Mouse (Mus musculus) E14TG2a.4 (cell line): ENCODE measurements around the gene Mylk4.

ENCODE experiments used
- H3K27me3 ChIP-seq: 2 replicates; pipeline ENCODE4 v1.6.1; 2014; ENCODE audit warnings: low read length, control low read depth; ENCODE audit not compliant: insufficient read depth
- H3K36me3 ChIP-seq: 2 replicates; pipeline ENCODE4 v1.6.1; 2014; ENCODE audit warnings: low read length, control low read depth; ENCODE audit not compliant: insufficient read depth
- H3K4me1 ChIP-seq: replicated peaks from 2 replicates; pipeline ENCODE4 v1.6.1; 2014; ENCODE audit warnings: low read depth, low read length, control low read depth
- H3K4me3 ChIP-seq: replicated peaks from 2 replicates; pipeline ENCODE4 v1.5.1; 2014; ENCODE audit warnings: mild to moderate bottlenecking, low read length
- H3K9me3 ChIP-seq: 2 replicates; pipeline ENCODE4 v1.6.1; 2014; ENCODE audit warnings: low read length, control low read depth
- CTCF ChIP-seq: conservative IDR thresholded peaks from 2 replicates; pipeline ENCODE4 v1.5.1; 2014; ENCODE audit warnings: low read length
- NANOG ChIP-seq: IDR thresholded peaks from 2 replicates; pipeline ENCODE4 v1.6.1; 2014; ENCODE audit warnings: borderline replicate concordance, low read length, mixed read lengths
- POU5F1 ChIP-seq: IDR thresholded peaks from 2 replicates; pipeline ENCODE4 v1.6.1; 2014; ENCODE audit warnings: low read length, borderline replicate concordance

Mylk4 gene

GRCm38 (mm10) chr13:32662041-32662440 is 121.7 kb downstream of the Mylk4 start:
- H3K27me3 ChIP-seq, result peaks cover 3% of the 10 kb centered on the region; the same call in 1 of the 2 replicates
- no peaks in the 10 kb centered on the region for H3K9me3 ChIP-seq
- H3K4me1 ChIP-seq, result no peaks in the 10 kb centered on the region
- no peaks in the 10 kb centered on the region for H3K36me3 ChIP-seq
- TF ChIP-seq NANOG (no peak), CTCF (peak; percentile 16; the same call in 1 of the 2 replicates), POU5F1 (no peak)
- H3K4me3 ChIP-seq, result no peak overlapping the region

- Histone ChIP-seq H3K27me3 (no peaks in the 10 kb centered on the region; the same call in 1 of the 2 replicates), H3K4me3 (no peak overlapping the region), H3K36me3 (no peaks in the 10 kb centered on the region), H3K4me1 (no peaks in the 10 kb centered on the region), H3K9me3 (no peaks in the 10 kb centered on the region)
- no peak for TF ChIP-seq CTCF
- no peak for TF ChIP-seq NANOG
- no peak for TF ChIP-seq POU5F1
Observed at GRCm38 (mm10) chr13:32660294-32660693, 123.5 kb downstream of the Mylk4 start.

- Histone ChIP-seq H3K27me3 (no peaks in the 10 kb centered on the region), H3K4me1 (no peaks in the 10 kb centered on the region), H3K4me3 (no peak overlapping the region), H3K36me3 (no peaks in the 10 kb centered on the region), H3K9me3 (no peaks in the 10 kb centered on the region)
- TF ChIP-seq POU5F1, result no peak
- TF ChIP-seq CTCF, result no peak
- TF ChIP-seq NANOG, result no peak
Observed at GRCm38 (mm10) chr13:32659271-32659670, 124.5 kb downstream of the Mylk4 start.

DNA sequence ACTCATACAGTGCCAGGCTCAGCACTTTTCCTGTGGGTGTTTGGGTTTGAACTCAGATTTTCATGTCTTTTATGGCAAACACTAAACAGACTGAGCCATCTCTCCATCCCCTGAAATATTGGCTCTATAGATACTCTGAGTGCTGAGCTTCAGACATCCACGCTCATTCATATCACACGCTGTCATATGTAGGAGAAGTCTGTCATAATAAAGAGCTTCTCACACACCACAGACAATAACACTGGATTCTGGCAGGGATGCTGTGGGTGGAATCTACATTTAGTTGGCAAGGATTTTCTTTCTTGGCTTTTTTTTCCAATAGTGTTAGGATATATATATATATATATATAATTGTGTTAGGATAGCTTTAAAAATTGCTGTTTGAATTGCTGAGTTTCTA is 126.2 kb downstream of the Mylk4 start:
- no peaks in the 10 kb centered on the region for H3K27me3 ChIP-seq
- H3K36me3 ChIP-seq, result no peaks in the 10 kb centered on the region
- no peaks in the 10 kb centered on the region for H3K4me1 ChIP-seq
- no peak overlapping the region for H3K4me3 ChIP-seq
- no peaks in the 10 kb centered on the region for H3K9me3 ChIP-seq
- TF ChIP-seq POU5F1 (no peak), NANOG (no peak), CTCF (no peak)
